Mouse (Mus musculus) right cerebral cortex, adult 18-20 months (tissue): ENCODE data around the gene Prdm15.
A peak's percentile ranks its signal among the peaks of the same experiment; 100 is the strongest.

ENCODE experiments used
- DNase-seq: peaks from one replicate; pipeline ENCODE4 v3.0.0; 2022; ENCODE audit warnings: mixed read lengths

Gene Prdm15

GRCm38 (mm10) chr16:97851741-97852319 lies at the start of gene Prdm15:
TSS of gene Prdm15 (minus strand) at chr16:97851850.
- DNase-seq: peak; percentile 91

- DNase-seq: no peak
Measured at GRCm38 (mm10) chr16:97897346-97898024, 45.8 kb upstream of the Prdm15 start.

- DNase-seq: no peak
Measured at GRCm38 (mm10) chr16:97887762-97888161, 36.1 kb upstream of the Prdm15 start.

GRCm38 (mm10) chr16:97883696-97884095 lies 32.0 kb upstream of the Prdm15 start:
- DNase-seq: no peak

GRCm38 (mm10) chr16:97882891-97883290 lies 31.2 kb upstream of the Prdm15 start:
- no peak for DNase-seq

GRCm38 (mm10) chr16:97879134-97879533 lies 27.5 kb upstream of the Prdm15 start:
- no peak for DNase-seq

GRCm38 (mm10) chr16:97877502-97877901 lies 25.9 kb upstream of the Prdm15 start:
- DNase-seq: no peak

GRCm38 (mm10) chr16:97875101-97875500 lies 23.5 kb upstream of the Prdm15 start:
- no peak for DNase-seq

GRCm38 (mm10) chr16:97874376-97874775 lies 22.7 kb upstream of the Prdm15 start:
- no peak for DNase-seq

GRCm38 (mm10) chr16:97872657-97873056 lies 21.0 kb upstream of the Prdm15 start:
- no peak for DNase-seq

- DNase-seq: no peak
Measured at GRCm38 (mm10) chr16:97869193-97870102, 17.8 kb upstream of the Prdm15 start.

- no peak for DNase-seq
Measured at GRCm38 (mm10) chr16:97863932-97864467, 12.3 kb upstream of the Prdm15 start.

GRCm38 (mm10) chr16:97856050-97856449 lies 4.4 kb upstream of the Prdm15 start:
- DNase-seq: no peak

GRCm38 (mm10) chr16:97851061-97851740 lies 449 bp downstream of the Prdm15 start:
- peak; percentile 83 for DNase-seq

- peak; percentile 60 for DNase-seq
Measured at GRCm38 (mm10) chr16:97850667-97851060, 986 bp downstream of the Prdm15 start.

- DNase-seq: no peak
Measured at GRCm38 (mm10) chr16:97848832-97849231, 2.8 kb downstream of the Prdm15 start.

GRCm38 (mm10) chr16:97844967-97845937 lies 6.4 kb downstream of the Prdm15 start:
- DNase-seq: no peak

GRCm38 (mm10) chr16:97832154-97832553 lies 19.5 kb downstream of the Prdm15 start:
- DNase-seq: no peak

GRCm38 (mm10) chr16:97828207-97828606 lies 23.4 kb downstream of the Prdm15 start:
- DNase-seq: no peak

- no peak for DNase-seq
Measured at GRCm38 (mm10) chr16:97823311-97824007, 28.2 kb downstream of the Prdm15 start.

- no peak for DNase-seq
Measured at GRCm38 (mm10) chr16:97819532-97819931, 32.1 kb downstream of the Prdm15 start.
